Mouse (Mus musculus): ENCODE results near the gene Sept10. TPM values are rescaled to one million over a fixed set of nuclear protein-coding genes. Genes with fewer than 3 reads are reported as not detected.

Gene Sept10
- total RNA-seq, 2 experiments from 2014 or later, result 35.0 to 39.9 TPM

DNA sequence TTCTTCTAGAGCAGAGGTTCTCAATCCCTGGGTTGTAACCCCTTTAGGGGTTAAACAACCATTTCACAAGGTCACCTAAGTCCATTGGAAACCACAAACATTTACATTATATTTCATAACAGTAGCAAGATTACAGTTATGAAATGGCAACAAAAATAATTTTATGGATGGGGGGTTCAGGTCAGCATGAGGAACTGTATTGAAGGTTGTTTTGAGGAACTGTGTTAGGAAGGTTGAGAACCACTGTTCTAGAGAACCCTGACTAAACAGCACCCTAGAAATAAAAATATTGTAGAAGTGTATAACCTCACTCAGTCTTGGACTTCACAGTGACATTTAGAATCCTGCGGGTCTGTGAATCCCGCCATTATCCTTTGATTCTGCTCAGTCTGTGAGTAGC is 13.6 kb upstream of the Sept10 start:
- intact Hi-C loops (cut with DNase I), result no loop called here
- DNase-seq, result no peak

GRCm38 (mm10) chr10:59229205-59229820 is 7.7 kb upstream of the Sept10 start:
- intact Hi-C loops (cut with DNase I), result no loop called here
- DNase-seq, result no peak

- no peak for DNase-seq
- intact Hi-C loops (cut with DNase I), result no loop called here
Observed at GRCm38 (mm10) chr10:59225137-59225536, 3.5 kb upstream of the Sept10 start.

DNA sequence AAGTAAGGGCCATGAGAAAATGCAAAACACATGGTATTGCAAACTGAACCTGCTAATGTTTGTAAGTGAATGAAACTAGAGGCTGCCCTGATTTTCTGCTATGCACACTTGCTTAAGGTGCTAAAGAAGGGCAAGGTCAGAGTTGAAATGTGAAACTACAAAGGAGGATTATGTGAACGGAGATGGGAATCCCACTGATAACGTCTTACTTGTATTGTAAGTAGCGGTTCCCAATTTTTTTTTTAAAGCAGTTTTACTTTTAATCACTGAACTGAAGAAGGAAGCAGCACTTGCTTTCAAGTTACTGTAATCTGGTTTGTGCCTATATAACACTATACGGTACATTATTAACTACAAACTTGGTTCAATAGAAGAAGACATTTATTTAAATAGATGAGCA is 2.2 kb upstream of the Sept10 start:
- intact Hi-C loops (cut with DNase I), result loop anchor here (5.0 kb wide), 3 partner anchors 43 to 68 kb away; no protein-coding TSS in a partner anchor
- no peak for DNase-seq

DNA sequence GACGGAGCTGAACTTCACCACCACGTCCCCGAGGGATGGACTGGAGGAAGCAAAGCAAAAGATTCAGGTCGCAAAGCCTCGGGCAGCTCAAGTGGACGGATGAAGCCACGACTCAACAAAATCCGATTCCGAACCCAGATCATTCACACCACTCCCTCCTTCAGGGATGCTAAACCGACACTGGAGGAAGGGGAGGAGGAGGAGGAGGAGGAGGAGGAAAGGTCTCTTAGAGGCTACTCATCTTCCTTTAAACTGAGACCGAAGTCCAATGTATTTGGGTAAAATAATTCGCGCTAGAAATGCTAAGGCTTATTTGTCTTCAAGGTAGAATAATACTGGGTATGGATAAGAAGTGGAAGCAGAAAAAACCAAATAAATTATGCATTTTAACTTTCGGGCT is 1.7 kb upstream of the Sept10 start:
- intact Hi-C loops (cut with DNase I), result loop anchor here (5.0 kb wide), 3 partner anchors 44 to 69 kb away; no protein-coding TSS in a partner anchor
- DNase-seq, result peak in 1 of 2 experiments; percentile 9

DNA sequence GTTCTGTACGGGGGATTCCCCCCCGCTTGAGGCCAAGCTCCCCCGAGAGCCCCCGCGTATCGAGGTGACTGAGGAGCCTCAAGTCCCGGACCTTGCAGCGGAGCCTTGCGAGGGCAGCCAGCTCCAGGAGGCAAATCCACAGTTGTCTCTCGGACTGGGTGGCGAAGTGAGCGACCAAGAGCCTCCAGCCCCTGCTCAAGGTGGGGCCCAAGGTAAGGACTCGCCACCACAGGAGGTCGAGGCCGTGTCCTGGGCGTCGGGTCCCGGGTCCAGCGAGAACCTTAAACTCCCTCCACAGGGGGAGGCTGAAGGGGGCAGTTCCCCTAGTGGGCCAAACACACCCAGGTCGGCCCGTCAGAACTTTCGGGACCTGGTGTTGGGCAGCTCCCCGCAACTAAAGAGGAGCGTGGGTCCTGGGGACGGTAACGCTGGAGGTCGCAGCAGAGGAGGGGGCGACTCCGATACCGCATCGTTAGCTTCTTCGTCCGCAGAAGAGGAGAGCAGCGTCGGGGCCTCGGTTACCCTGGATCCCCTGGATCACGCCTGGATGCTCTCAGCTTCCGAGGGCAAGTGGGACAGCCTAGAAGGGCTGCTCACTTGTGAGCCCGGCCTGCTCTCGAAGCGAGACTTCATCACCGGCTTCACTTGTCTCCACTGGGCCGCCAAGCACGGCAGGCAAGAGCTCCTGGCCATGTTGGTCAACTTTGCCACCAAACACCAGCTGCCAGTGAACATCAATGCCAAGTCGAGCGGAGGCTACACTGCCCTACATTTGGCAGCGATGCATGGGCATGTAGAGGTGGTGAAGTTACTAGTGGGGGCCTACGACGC is 839 bp upstream of the Sept10 start:
- intact Hi-C loops (cut with DNase I), result loop anchor here (5.0 kb wide), 3 partner anchors 45 to 70 kb away; no protein-coding TSS in a partner anchor
- peak; percentile 23 to 40 for DNase-seq

GRCm38 (mm10) chr10:59220824-59221472 is 699 bp downstream of the Sept10 start:
- no peak for DNase-seq
- intact Hi-C loops (cut with DNase I), result loop anchor here (5.0 kb wide), 3 partner anchors 44 to 71 kb away; no protein-coding TSS in a partner anchor

GRCm38 (mm10) chr10:59200011-59200410 is 21.6 kb downstream of the Sept10 start:
- intact Hi-C loops (cut with DNase I), result no loop called here
- no peak for DNase-seq

DNA sequence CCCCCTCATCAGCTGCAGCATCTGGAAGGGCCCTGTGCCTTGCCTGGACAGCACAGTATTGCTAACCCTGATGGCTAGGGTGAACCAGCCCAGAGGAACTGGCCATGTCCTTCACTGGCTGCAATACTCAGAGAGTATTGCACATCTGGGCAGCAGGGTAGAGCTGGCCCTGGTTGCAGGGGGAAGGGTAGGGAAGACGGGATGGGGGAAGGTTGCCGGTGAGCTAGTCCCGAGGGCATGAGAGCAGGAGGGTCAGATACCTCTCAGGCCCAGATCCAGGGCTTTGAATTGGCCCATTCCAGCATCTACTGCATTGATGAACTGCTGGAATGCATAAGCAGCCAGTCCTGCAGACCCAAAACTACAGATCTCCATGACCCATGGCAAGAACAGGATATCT is 24.9 kb downstream of the Sept10 start:
- DNase-seq, result no peak
- intact Hi-C loops (cut with DNase I), result no loop called here

DNA sequence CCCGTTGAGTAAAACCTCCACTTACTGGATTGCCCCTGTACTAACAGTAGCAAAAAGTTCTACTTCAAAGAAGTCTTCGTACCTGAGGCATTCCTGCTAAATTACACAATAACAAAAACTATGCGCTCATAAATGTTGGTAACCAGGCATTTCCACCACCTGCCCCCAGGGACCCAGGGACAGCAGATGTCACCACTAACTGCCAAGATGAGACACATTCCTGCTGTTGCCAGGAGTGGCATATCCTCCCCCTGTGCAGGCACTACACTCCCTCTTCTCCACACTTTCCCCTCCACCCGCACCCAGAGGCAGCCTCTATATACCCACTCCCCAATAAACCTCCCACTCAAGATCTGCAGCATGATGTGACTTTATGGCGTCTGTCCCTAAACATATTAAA is 26.8 kb downstream of the Sept10 start:
- intact Hi-C loops (cut with DNase I), result no loop called here
- DNase-seq, result no peak

GRCm38 (mm10) chr10:59182306-59182705 is 39.3 kb downstream of the Sept10 start:
- no peak for DNase-seq
- intact Hi-C loops (cut with DNase I), result no loop called here

DNA sequence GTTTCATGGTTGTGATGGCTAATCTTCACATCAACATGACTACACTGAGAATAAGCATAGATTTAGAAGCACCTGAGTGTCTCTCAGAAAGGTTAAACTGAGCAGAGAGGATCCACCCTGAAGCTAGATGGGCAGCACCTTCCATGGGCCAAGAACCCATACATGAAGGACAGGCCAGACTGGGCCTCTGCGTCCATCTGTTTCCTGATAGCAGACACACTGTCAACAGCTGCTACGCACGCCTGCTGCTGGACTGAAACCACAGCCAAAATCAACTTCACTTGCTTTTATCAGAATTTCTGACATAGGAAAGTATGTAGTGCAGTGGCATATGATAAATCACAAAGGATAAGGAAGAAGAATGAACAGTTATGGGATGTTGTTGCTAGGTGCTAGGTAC is 42.0 kb downstream of the Sept10 start:
- no peak for DNase-seq
- intact Hi-C loops (cut with DNase I), result loop anchor here (5.0 kb wide), 1 partner anchor 43 kb away; the partner anchor contains the start of genes Sept10 and Sowahc

- no peak for DNase-seq
- intact Hi-C loops (cut with DNase I), result no loop called here
Observed at GRCm38 (mm10) chr10:59172539-59172938, 49.1 kb downstream of the Sept10 start.

DNA sequence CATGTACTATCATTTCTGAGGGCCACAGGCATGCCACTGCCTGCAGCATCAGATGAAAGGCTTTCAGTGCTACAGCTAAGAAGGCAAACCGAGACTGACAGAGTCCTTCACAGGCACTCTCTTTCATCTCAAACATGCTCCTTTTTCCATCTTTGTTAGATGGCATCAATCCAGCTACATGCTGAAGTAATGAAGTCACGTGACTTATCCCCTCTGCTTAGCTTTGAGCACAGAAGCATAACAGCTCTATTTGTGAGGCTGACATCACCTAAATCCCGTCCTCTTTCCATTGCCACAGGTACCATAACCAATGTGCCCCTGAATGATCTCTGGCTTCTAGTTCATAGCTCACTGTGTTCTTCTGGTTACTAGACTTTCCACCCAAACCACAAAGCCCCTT is 50.6 kb downstream of the Sept10 start:
- intact Hi-C loops (cut with DNase I), result no loop called here
- no peak for DNase-seq

DNA sequence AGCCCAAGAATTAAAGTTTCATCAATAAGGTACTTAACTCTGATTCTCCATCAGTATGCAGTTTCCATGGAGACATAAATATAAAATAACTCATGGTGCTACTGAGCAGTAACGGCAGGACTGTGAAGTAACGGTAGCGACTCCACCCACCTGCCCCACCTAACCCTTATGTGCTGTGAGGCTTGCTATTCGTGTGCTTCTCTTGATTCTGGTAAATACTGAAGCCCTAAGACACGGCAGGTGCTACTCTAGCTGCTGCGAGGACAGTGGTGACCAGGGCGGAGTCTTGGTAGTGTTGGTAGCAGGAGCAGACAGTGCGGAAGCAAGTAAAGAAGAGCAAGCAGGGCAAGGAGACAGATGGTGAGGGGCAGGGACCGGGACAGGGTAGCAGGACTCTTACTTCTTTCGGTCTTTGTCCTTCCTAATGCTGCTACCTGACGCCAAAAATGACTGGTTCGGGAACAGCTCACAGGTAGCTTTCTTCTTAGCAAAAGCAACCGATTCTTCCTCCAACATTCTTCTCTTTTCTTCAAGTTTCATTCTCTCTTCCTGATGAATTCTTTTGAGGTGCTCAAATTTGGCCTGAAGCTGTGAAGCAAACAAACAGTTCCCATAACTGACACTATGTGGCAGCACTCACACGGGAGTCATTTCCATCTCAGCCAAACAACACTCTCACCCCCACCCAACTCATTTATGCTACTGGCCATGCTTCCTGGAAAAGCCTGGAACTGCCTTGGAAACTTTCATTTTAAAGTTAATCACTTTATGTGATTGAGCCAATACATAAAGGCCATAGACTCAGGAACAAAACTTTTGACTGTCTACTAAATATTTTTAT is 55.3 kb downstream of the Sept10 start:
- peak; percentile 50 to 73 for DNase-seq
- intact Hi-C loops (cut with DNase I), result loop anchor here (1.0 to 5.0 kb wide), 3 partner anchors 126 to 701 kb away; no protein-coding TSS in a partner anchor

DNA sequence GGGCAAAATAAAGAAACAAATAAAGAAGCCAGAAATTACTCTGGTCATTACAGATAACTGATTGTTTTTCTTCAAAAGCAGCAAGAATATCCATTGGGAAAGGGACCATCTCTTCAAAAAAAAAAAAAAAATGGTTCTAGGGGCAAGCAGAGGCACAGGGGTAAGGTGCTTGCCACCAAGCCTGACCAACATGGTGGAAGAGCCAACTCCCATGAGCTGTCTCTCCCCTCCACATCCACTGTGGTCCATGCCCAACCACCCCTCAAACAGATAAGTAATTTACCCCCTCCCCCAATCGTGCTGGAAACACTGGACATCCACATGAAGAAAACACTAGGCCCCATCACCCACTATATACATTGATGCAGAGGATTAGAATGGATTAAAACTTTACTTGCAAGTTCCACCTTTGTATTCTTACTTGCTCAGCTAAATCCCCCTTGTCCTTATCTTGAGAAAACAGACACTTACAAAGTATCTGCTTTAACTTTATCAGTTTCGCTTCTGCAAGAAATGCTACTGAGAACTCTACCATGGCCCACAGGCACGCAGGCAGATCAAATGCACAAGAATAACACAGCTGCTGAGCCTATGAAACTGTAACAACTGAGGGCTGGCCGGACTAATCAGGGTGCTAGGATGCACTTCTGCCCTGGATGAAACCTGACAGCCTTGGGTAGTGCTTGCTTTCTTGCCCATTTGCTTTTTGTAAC is 59.3 kb downstream of the Sept10 start:
- intact Hi-C loops (cut with DNase I), result no loop called here
- no peak for DNase-seq

DNA sequence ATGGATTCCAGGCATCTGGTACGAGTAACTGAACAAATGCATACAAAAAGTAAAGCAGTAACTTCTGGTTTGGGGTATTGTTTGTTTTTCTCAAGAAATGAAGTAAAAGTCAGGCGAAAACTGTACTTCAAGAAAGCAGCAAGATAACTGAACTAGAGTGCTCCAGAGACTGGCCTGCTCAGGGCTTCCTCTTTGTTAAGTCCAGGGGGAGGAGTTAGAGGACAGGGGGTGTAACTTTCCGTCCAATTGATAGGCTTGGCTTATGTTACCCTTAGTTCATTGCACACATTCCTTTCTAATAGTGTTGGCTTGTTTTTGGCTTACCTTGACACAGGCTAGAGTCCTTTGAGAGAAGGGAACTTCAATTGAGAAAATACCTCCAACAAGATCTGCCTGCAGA is 63.0 kb downstream of the Sept10 start:
- no peak for DNase-seq
- intact Hi-C loops (cut with DNase I), result no loop called here

- intact Hi-C loops (cut with DNase I), result no loop called here
- no peak for DNase-seq
Observed at GRCm38 (mm10) chr10:59152544-59153081, 69.0 kb downstream of the Sept10 start.

DNA sequence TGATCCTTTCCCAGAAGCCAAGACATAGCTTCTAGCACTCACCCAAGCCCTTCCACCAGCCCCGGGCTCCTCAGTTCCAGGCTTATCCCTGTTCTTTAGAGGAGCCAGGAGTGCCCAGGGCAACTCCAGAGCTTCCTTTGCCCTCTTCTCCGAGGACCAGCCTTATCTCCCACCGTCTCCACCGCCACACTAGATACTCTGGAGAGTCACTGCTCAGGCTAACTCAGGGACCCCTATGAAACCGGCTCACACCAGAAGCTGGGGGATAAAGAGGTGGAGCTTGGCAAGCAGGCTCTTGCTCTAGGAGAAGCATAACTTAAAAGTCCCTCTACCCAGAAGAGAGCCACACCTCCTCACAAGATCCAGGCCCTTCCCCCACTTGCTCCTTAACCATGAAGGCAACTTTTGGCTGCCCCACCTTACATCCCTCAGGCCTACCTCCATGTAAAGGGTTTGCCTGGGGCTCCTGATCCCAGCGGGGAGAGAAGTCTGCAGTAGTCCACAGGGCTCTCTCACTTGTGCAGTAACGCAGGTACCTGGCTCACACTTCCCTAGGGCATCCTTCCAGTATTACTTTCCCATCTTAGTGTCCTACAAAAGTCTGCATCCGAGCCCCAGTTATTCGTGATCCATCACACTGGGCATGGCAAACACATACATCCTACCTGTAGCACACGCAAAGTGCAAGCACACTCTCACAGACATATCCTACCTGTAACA is 70.5 kb downstream of the Sept10 start:
- intact Hi-C loops (cut with DNase I), result loop anchor here (1.0 to 2.0 kb wide), 2 partner anchors 42 to 338 kb away; partner anchors contain the start of gene Sh3rf3
- DNase-seq, result no peak
